Mouse (Mus musculus): ENCODE data around the gene Phf21a. TPM values are rescaled to one million over a fixed set of nuclear protein-coding genes. Genes with fewer than 3 reads are reported as not detected.
A peak's percentile ranks its signal among the peaks of the same experiment; 100 is the strongest.

Phf21a gene
- polyA plus RNA-seq, 1 experiment: 0.10 TPM

- TF ChIP-seq TAL1 (IDR thresholded peaks at IDR 0.05; ENCODE audit: low read length) (no peak), GATA1 (IDR thresholded peaks at IDR 0.05; ENCODE audit: low read length) (no peak)
- peaks cover 17% of the 10 kb centered on the region for H3K4me1 ChIP-seq (ENCODE audit: control insufficient read depth)
- H3K27me3 ChIP-seq (ENCODE audit: control insufficient read depth): peaks cover 57% of the 10 kb centered on the region
- peaks cover 2% of the 10 kb centered on the region; the same call in 1 of the 2 replicates for H3K9me3 ChIP-seq (ENCODE audit: control insufficient read depth, low read length)
- no peak overlapping the region for H3K4me3 ChIP-seq (replicated peaks)
- peaks cover 18% of the 10 kb centered on the region for H3K36me3 ChIP-seq (ENCODE audit: control insufficient read depth)
Observed at GRCm38 (mm10) chr2:92386821-92387570, 294.1 kb downstream of the Phf21a start.

GRCm38 (mm10) chr2:92387646-92388045 is 294.7 kb downstream of the Phf21a start:
- Histone ChIP-seq H3K4me3 (replicated peaks) (no peak overlapping the region), H3K9me3 (ENCODE audit: control insufficient read depth, low read length) (peaks cover 2% of the 10 kb centered on the region; the same call in 1 of the 2 replicates), H3K27me3 (ENCODE audit: control insufficient read depth) (peaks cover 63% of the 10 kb centered on the region), H3K4me1 (ENCODE audit: control insufficient read depth) (peaks cover 17% of the 10 kb centered on the region), H3K36me3 (ENCODE audit: control insufficient read depth) (peaks cover 11% of the 10 kb centered on the region)
- TF ChIP-seq GATA1 (IDR thresholded peaks at IDR 0.05; ENCODE audit: low read length) (no peak), TAL1 (IDR thresholded peaks at IDR 0.05; ENCODE audit: low read length) (no peak)

- Histone ChIP-seq H3K27me3 (ENCODE audit: control insufficient read depth) (peaks cover 68% of the 10 kb centered on the region), H3K4me1 (ENCODE audit: control insufficient read depth) (peaks cover 17% of the 10 kb centered on the region), H3K9me3 (ENCODE audit: control insufficient read depth, low read length) (peaks cover 2% of the 10 kb centered on the region; the same call in 1 of the 2 replicates), H3K36me3 (ENCODE audit: control insufficient read depth) (peaks cover 7% of the 10 kb centered on the region), H3K4me3 (replicated peaks) (no peak overlapping the region)
- no peak for TF ChIP-seq TAL1 (IDR thresholded peaks at IDR 0.05; ENCODE audit: low read length)
- TF ChIP-seq GATA1 (IDR thresholded peaks at IDR 0.05; ENCODE audit: low read length): no peak
Observed at GRCm38 (mm10) chr2:92388081-92388517, 295.2 kb downstream of the Phf21a start.

GRCm38 (mm10) chr2:92388891-92389641 is 296.1 kb downstream of the Phf21a start:
- H3K4me1 ChIP-seq (ENCODE audit: control insufficient read depth): peaks cover 17% of the 10 kb centered on the region
- H3K36me3 ChIP-seq (ENCODE audit: control insufficient read depth): no peaks in the 10 kb centered on the region; the same call in 1 of the 2 replicates
- TF ChIP-seq GATA1 (IDR thresholded peaks at IDR 0.05; ENCODE audit: low read length) (no peak), TAL1 (IDR thresholded peaks at IDR 0.05; ENCODE audit: low read length) (no peak)
- H3K9me3 ChIP-seq (ENCODE audit: control insufficient read depth, low read length): peaks cover 2% of the 10 kb centered on the region; the same call in 1 of the 2 replicates
- peaks cover 78% of the 10 kb centered on the region for H3K27me3 ChIP-seq (ENCODE audit: control insufficient read depth)
- H3K4me3 ChIP-seq (replicated peaks): peak overlapping the region; percentile 47

- peaks cover 2% of the 10 kb centered on the region; the same call in 1 of the 2 replicates for H3K9me3 ChIP-seq (ENCODE audit: control insufficient read depth, low read length)
- H3K4me1 ChIP-seq (ENCODE audit: control insufficient read depth): peaks cover 11% of the 10 kb centered on the region
- H3K36me3 ChIP-seq (ENCODE audit: control insufficient read depth): no peaks in the 10 kb centered on the region; the same call in 1 of the 2 replicates
- peaks cover 83% of the 10 kb centered on the region for H3K27me3 ChIP-seq (ENCODE audit: control insufficient read depth)
- no peak overlapping the region for H3K4me3 ChIP-seq (replicated peaks)
- TF ChIP-seq GATA1 (IDR thresholded peaks at IDR 0.05; ENCODE audit: low read length) (no peak), TAL1 (IDR thresholded peaks at IDR 0.05; ENCODE audit: low read length) (no peak)
Observed at GRCm38 (mm10) chr2:92389645-92390044, 296.7 kb downstream of the Phf21a start.

- Histone ChIP-seq H3K4me1 (ENCODE audit: control insufficient read depth) (peaks cover 7% of the 10 kb centered on the region), H3K27me3 (ENCODE audit: control insufficient read depth) (peaks cover 91% of the 10 kb centered on the region), H3K4me3 (replicated peaks) (no peak overlapping the region), H3K9me3 (ENCODE audit: control insufficient read depth, low read length) (peaks cover 2% of the 10 kb centered on the region; the same call in 1 of the 2 replicates), H3K36me3 (ENCODE audit: control insufficient read depth) (no peaks in the 10 kb centered on the region; the same call in 1 of the 2 replicates)
- TF ChIP-seq TAL1 (IDR thresholded peaks at IDR 0.05; ENCODE audit: low read length): no peak
- TF ChIP-seq GATA1 (IDR thresholded peaks at IDR 0.05; ENCODE audit: low read length): no peak
Observed at GRCm38 (mm10) chr2:92390206-92390930, 297.5 kb downstream of the Phf21a start.

GRCm38 (mm10) chr2:92391116-92391515 is 298.2 kb downstream of the Phf21a start:
- no peak for TF ChIP-seq GATA1 (IDR thresholded peaks at IDR 0.05; ENCODE audit: low read length)
- no peak for TF ChIP-seq TAL1 (IDR thresholded peaks at IDR 0.05; ENCODE audit: low read length)
- no peak overlapping the region for H3K4me3 ChIP-seq (replicated peaks)
- H3K27me3 ChIP-seq (ENCODE audit: control insufficient read depth): peaks cover 93% of the 10 kb centered on the region
- H3K4me1 ChIP-seq (ENCODE audit: control insufficient read depth): peaks cover 7% of the 10 kb centered on the region
- H3K9me3 ChIP-seq (ENCODE audit: control insufficient read depth, low read length): peaks cover 2% of the 10 kb centered on the region; the same call in 1 of the 2 replicates
- H3K36me3 ChIP-seq (ENCODE audit: control insufficient read depth): no peaks in the 10 kb centered on the region; the same call in 1 of the 2 replicates

GRCm38 (mm10) chr2:92391703-92392317 is 298.9 kb downstream of the Phf21a start:
- no peaks in the 10 kb centered on the region; the same call in 1 of the 2 replicates for H3K36me3 ChIP-seq (ENCODE audit: control insufficient read depth)
- peaks cover 2% of the 10 kb centered on the region; the same call in 1 of the 2 replicates for H3K9me3 ChIP-seq (ENCODE audit: control insufficient read depth, low read length)
- H3K4me3 ChIP-seq (replicated peaks): peak overlapping the region; percentile 22
- peaks cover 7% of the 10 kb centered on the region for H3K4me1 ChIP-seq (ENCODE audit: control insufficient read depth)
- H3K27me3 ChIP-seq (ENCODE audit: control insufficient read depth): peaks cover 95% of the 10 kb centered on the region
- TF ChIP-seq GATA1 (IDR thresholded peaks at IDR 0.05; ENCODE audit: low read length): no peak
- no peak for TF ChIP-seq TAL1 (IDR thresholded peaks at IDR 0.05; ENCODE audit: low read length)
